Mouse (Mus musculus) embryonic fibroblast, embryonic 13.5 days (primary cell): ENCODE results near the gene Nkx2-9. TPM values are rescaled to one million over a fixed set of nuclear protein-coding genes. Genes with fewer than 3 reads are reported as not detected.

Source experiments
- H3K27ac ChIP-seq: 2 replicates; pipeline ENCODE4 v1.5.1; 2012; ENCODE audit warnings: low read length, control low read depth, inconsistent platforms; ENCODE audit not compliant: insufficient read depth
- H3K4me1 ChIP-seq: 2 replicates; pipeline ENCODE4 v1.6.1; 2011; ENCODE audit warnings: low read length; ENCODE audit not compliant: control insufficient read depth, insufficient read depth
- H3K4me3 ChIP-seq: 2 replicates; pipeline ENCODE4 v1.5.1; 2011; ENCODE audit warnings: mild to moderate bottlenecking, control low read depth, low read length; ENCODE audit not compliant: insufficient read depth
- CTCF ChIP-seq: IDR thresholded peaks from 2 replicates; pipeline ENCODE4 v1.5.1; 2011; ENCODE audit warnings: mild to moderate bottlenecking, control low read depth, low read length, moderate library complexity, borderline replicate concordance; ENCODE audit not compliant: insufficient read depth
- POLR2A ChIP-seq: IDR thresholded peaks from 2 replicates; pipeline ENCODE4 v1.6.1; 2011; ENCODE audit warnings: low read depth, mild to moderate bottlenecking, control low read depth, low read length, moderate library complexity
- polyA plus RNA-seq: library from polyadenylated mRNA; stranded (reverse); fragments of >200 nt; gene quantifications from 2 replicates; pipeline ENCODE4 v1.2.4, GENCODE M21; 2011; ENCODE audit warnings: low read depth; ENCODE audit not compliant: missing spikeins, insufficient read length

Nkx2-9 gene
- not detected in 2 replicates for polyA plus RNA-seq

DNA sequence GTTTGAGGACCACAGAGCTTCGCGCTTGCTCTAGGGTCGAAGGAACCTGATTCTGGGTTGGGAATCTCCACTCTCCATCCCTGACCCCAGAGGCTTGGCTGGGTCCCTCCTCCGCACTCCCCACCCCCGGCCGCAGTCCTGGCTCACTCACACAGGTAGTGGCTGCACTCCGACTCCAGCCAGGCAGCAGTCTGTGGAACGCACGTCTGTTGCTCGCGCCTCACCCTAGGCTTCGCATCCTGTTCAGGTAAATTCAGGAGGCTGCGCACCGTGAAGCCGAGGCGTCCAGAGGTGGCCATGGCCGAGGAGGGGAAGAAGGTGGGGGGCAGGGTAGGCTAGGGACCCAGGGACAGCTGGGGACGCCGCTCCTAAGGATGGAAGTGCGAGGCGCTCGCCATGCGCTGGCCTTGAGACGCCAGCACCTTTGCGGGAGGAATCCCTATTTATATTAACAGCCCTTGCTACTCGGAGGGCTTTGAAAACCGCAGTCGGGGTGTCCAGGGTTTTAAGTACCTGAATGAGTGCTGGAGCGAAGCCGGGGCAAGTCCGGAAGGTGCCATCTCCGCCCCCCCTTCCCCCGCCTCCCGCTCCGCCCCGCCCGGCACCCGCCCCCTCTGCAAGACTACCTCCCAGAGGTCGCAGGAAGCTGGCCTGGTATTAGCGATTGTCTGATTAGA is at the start of gene Nkx2-9:
Nkx2-9 (minus strand) TSS at position 524 of the 677 bp plus-strand sequence.
- TF ChIP-seq POLR2A (no peak), CTCF (no peak)
- H3K4me3 ChIP-seq: no peak within 1 kb of the TSS
- no peaks in the 10 kb centered on the region for H3K4me1 ChIP-seq
- H3K27ac ChIP-seq: no peak within 1 kb of the TSS

DNA sequence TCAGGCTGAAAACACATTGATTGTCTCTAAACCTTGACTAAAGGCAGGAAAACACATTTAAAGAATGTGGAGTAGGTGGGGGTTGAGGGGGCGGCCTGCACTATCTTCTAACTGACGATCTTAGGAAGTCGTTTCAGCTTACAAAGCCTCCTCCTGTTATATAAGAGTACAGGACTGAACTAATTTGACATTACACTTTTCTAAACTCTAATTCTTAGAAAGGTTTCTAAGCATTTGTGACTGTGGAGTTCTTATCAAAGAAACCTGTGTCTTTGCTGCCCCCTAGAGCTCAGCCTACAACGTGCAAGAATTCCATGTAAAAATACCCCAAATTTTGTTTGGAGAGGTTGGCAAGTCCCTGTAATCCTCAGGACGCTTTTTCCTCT is 24.1 kb upstream of the Nkx2-9 start:
- H3K4me1 ChIP-seq: no peaks in the 10 kb centered on the region
- no peak for TF ChIP-seq POLR2A
- TF ChIP-seq CTCF: no peak
- H3K27ac ChIP-seq: no peak overlapping the region
- no peak overlapping the region for H3K4me3 ChIP-seq

DNA sequence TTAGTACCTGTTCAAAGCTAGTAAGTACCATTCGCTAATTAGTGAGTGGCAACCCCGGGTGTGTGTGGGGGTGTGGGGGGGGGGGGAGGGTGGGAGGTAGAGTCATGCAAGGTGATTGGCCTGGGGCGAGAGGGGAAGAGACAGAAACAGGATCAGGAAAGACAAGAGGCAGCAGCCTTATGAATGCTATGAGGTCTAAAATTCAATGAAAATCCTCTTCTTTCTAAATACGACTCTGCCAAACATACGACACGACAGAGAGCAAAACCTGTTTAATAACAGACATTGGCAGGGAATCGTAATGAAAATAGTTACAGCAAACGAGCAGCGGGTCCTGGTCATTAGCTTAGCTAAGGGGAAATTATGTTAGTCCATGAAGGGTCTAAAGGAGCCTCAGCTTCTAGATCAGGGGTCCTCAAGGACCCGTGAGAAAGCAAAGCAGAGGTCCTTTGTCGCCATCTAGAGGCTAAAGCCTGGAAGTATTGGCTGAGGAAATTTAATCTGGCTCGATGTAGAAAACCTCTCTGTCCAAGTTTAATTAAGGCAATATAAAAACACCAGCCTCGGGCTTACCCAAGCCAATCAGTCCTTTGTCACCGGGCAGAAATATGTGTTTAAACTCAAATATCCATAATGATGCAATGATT is 23.6 kb upstream of the Nkx2-9 start:
- Histone ChIP-seq H3K4me1 (no peaks in the 10 kb centered on the region), H3K4me3 (no peak overlapping the region)
- TF ChIP-seq POLR2A (no peak), CTCF (no peak)

DNA sequence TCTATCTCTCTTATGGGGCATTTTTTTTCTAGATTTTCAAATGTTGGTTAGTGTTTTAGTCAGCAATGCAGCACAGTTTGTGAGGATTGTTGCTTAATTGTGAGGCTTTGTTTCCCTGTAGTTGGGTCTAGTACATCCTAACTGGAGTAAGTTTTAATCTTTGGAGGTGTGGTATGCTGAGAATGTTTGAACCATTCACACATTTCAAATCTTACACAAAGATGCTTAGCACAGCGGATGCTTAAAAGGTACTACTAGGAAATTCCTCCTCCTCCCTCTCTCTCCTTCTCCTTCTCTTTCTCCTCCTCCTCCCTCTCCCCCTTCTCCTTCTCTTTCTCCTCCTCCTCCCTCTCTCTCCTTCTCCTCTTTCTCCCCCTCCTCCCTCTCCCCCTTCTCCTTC is 3.0 kb upstream of the Nkx2-9 start:
- Histone ChIP-seq H3K4me1 (no peaks in the 10 kb centered on the region), H3K27ac (no peak overlapping the region), H3K4me3 (no peak overlapping the region)
- TF ChIP-seq CTCF (no peak), POLR2A (no peak)

More for the DNA sequence above, 23.6 kb upstream of the Nkx2-9 start:
- H3K27ac ChIP-seq: no peak overlapping the region

DNA sequence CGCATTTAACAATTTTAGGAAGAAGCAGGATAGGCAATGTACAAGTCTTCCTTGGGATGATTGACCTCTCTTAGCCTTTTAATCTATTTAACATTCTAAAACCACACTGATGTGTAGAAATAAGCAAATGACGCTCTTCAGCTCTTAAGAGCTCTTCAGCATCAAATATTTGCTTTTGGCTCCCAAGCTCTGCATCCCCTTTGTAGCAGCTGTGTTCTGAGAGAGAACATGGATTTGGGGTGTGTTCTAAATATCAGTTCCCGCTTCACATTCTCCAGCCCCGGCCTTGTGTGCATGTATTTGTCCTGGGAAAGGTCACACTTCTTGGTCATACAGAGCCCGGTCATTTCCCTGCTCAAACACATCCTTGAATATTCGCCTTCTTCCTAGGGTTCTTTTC is 2.3 kb upstream of the Nkx2-9 start:
- H3K27ac ChIP-seq: no peak overlapping the region
- H3K4me3 ChIP-seq: no peak overlapping the region
- no peak for TF ChIP-seq POLR2A
- TF ChIP-seq CTCF: no peak

DNA sequence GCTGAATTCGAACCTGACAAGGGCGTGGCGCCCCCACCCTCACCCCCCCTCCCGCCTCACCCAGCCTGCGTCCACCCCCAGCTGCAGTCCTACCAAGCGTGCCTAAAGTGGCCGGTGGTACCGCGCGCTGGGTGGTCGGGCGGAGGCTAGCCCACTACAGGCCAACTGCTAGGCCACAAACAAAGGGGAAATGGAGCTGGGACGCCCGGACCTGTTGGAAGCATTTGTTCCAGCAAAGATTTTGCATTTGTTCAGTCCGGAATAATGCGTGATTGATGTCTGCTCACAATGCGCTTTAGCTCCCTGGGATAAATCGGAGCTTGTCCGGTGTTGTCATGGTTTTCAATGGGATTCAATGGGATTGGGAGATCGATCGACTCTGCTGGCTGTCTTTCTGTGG is 1.4 kb upstream of the Nkx2-9 start:
- no peak for TF ChIP-seq POLR2A
- Histone ChIP-seq H3K27ac (no peak overlapping the region), H3K4me3 (no peak overlapping the region), H3K4me1 (no peaks in the 10 kb centered on the region)

More for the DNA sequence above, 2.3 kb upstream of the Nkx2-9 start:
- no peaks in the 10 kb centered on the region for H3K4me1 ChIP-seq

DNA sequence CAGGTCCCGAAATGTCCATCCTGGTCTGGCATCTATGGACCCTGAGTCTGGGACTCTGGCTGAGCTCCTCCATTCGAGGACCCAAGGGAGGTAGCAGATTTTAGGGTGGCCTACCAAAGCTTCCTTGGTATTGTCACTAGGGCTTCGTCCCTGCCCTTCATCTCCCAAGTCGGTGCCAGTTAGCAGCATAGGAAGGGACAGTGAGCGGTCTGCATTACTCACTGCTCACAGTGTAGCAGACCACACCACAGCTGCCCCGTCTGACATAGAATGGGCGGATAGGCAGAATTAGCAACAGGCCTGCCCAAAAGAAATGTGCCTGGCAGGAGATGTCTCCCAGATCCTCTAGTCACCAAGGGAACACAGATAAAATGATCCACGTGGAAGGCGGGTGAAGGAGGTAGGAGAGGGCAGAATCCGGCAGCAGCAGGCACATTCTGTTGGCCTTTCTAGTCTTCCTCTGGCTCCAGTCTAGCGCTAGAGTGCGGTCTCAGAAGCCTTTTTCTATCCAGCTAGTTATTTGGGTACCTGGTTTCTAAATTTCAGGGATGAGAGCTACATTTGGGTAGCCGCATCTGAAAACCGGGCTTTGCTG is 929 bp upstream of the Nkx2-9 start:
- TF ChIP-seq POLR2A (no peak), CTCF (no peak)
- Histone ChIP-seq H3K27ac (no peak overlapping the region), H3K4me1 (no peaks in the 10 kb centered on the region), H3K4me3 (no peak overlapping the region)

DNA sequence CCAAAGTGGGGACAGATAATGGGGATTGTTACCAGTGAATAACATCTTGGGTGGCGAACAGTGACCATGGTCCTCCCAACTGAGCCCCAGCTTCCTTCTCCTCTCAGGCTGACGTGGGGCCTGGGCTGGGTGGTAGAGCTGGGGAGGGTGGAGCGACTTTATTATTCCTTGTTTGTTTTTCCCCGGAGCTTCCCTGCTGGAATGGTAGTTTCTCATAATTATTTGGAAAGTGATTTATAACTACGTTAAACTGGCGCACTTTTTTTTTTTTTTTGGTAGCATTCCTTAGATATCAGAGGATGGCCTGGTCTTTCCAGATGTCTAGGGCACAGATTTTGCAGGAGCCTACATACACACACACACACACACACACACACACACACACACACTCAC is 350 bp upstream of the Nkx2-9 start:
- no peak overlapping the region for H3K4me3 ChIP-seq
- H3K4me1 ChIP-seq: no peaks in the 10 kb centered on the region
- no peak overlapping the region for H3K27ac ChIP-seq
- TF ChIP-seq CTCF: no peak

DNA sequence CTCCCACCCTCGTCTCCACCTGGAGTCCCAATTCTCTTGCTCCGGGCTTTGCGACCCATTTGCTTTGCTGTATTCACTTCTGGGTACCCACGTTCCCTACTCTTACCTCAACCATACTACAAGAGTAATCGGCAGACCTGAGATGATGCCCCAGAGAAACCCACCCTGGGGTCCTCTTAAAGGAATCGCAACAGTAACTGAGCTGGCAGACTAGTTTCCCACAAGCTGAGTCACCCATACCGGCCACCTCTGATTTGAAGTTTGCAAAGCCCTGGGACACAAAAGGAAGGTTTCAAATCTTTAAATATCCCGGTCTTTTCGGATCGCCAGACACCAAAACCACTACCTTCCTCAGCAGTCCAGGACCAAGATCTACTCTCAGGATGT is 742 bp downstream of the Nkx2-9 start:
- Histone ChIP-seq H3K4me3 (no peak overlapping the region), H3K4me1 (no peaks in the 10 kb centered on the region), H3K27ac (no peak overlapping the region)
- no peak for TF ChIP-seq POLR2A
- TF ChIP-seq CTCF: no peak

DNA sequence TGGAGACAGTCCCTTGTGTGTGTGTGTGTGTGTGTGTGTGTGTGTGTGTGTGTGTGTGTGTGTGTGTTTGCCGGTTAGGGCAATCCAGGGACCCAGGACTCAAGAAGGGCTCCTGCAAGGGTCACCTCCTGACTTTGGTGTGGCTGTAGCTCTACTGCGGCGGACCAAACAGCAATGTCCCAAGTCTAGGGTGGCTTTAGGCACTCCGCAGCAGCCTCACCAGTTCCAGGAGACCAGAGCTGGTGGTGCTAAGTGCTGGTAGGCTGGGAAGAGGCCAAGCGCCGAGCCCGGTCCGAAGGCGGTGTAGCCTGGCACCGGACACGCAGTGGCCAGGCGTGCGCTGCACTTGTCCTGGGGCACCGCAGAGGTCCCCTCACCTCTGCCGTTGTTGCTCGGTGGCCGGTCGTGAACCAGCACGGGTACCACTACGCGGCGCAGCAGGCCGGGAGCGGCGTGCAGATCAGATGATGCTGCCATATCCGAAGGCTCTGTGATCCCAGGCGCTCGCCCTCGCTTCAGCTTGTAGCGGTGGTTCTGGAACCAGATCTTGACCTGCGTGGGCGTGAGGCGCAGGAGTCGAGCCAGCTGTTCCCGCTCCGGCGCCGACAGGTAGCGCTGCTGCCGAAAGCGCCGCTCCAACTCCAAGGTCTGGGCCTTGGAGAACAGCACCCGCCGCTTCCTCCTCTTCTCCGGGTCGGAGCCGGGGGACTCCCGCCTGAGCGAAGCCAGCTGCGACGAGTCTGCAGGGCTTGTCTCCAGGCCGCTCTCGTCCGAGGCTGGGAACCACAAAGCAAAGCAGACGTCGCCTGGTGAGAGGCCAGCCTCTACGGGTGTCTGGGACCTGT is 1.4 kb downstream of the Nkx2-9 start:
- TF ChIP-seq POLR2A: no peak
- no peak for TF ChIP-seq CTCF
- H3K4me1 ChIP-seq: no peaks in the 10 kb centered on the region
- no peak overlapping the region for H3K27ac ChIP-seq
- H3K4me3 ChIP-seq: no peak overlapping the region
